Mouse (Mus musculus): Measurements from ENCODE around the gene Gm128. TPM values are rescaled to one million over a fixed set of nuclear protein-coding genes. Genes with fewer than 3 reads are reported as not detected.

Gene Gm128
- polyA plus RNA-seq, 1 experiment = 0.04 TPM

DNA sequence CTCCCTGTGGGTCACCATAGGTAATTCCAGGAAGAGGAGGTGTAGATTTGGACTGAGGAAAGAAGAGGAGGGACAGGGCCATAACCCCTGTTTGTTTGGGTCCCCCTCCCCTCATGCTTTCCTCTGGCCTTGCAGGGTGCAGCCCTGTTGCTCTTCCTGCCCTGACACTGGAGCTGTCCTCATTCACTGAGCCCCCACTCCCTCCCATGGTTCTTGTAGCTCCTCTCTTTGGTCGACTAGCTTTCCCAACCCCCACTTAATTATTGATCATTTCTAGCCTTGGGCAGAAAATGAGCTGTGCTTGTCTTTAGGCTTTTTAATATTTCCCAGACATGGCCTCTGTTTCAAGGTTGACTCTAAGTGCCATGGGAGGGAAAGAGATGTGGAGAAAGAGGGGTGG, 42.7 kb upstream of the Gm128 start:
- peak overlapping the region; percentile 84 for H3K4me3 ChIP-seq

DNA sequence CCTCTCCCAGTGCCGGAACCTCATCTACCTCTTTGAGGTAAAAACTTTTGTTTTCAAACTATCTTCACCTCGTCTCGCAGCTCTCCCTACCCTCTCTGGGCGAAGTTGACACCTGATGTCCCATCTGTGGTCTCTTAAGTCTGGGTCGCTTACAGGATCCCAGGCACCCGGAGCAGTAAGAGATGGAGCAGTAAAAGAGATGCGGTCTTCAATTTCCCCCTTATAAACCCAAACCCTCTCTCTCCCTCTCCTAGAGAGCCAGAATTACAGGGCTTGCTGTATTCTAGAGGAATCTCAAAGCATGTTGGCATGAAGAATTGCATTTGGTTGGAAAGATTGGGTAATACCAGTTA, 42.2 kb upstream of the Gm128 start:
- Histone ChIP-seq H3K4me3 (peak overlapping the region; percentile 84), H3K27me3 (ENCODE audit: control insufficient read depth, insufficient read depth, insufficient read length) (no peaks in the 10 kb centered on the region), H3ac (ENCODE audit: control insufficient read depth, insufficient read length) (peak overlapping the region; percentile 71), H3K4me2 (ENCODE audit: low read depth) (peak overlapping the region; percentile 94), H3K36me3 (ENCODE audit: control insufficient read depth, insufficient read depth) (no peaks in the 10 kb centered on the region), H3K79me2 (ENCODE audit: control insufficient read depth, insufficient read depth) (peaks cover 25% of the 10 kb centered on the region)
- TF ChIP-seq SRF (IDR thresholded peaks at IDR 0.05; ENCODE audit: control insufficient read depth, insufficient read length, low read depth) (no peak), MAX (IDR thresholded peaks at IDR 0.05; ENCODE audit: low read depth) (no peak)

More for the DNA sequence above, 42.7 kb upstream of the Gm128 start:
- Histone ChIP-seq H3K4me2 (ENCODE audit: low read depth) (peak overlapping the region; percentile 94), H3ac (ENCODE audit: control insufficient read depth, insufficient read length) (peak overlapping the region; percentile 71), H3K79me2 (ENCODE audit: control insufficient read depth, insufficient read depth) (peaks cover 20% of the 10 kb centered on the region), H3K36me3 (ENCODE audit: control insufficient read depth, insufficient read depth) (no peaks in the 10 kb centered on the region), H3K27me3 (ENCODE audit: control insufficient read depth, insufficient read depth, insufficient read length) (no peaks in the 10 kb centered on the region)
- TF ChIP-seq USF1 (IDR thresholded peaks at IDR 0.05; ENCODE audit: low read depth) = no peak
- no peak for TF ChIP-seq MYOD1 (IDR thresholded peaks at IDR 0.05; ENCODE audit: control insufficient read depth in 1 of 3, insufficient read length in 2 of 3, low read depth in 2 of 3)
- TF ChIP-seq CEBPB (IDR thresholded peaks at IDR 0.05; ENCODE audit: insufficient read depth, poor library complexity, severe bottlenecking) = no peak
- no peak for TF ChIP-seq MAX (IDR thresholded peaks at IDR 0.05; ENCODE audit: low read depth)
- no peak for TF ChIP-seq MYOG (IDR thresholded peaks at IDR 0.05; ENCODE audit: control insufficient read depth in 1 of 3, insufficient read depth in 1 of 3, insufficient read length in 2 of 3, low read depth in 2 of 3)
- TF ChIP-seq SRF (IDR thresholded peaks at IDR 0.05; ENCODE audit: control insufficient read depth, insufficient read length, low read depth) = no peak
- no peak for TF ChIP-seq POLR2AphosphoS2 (IDR thresholded peaks at IDR 0.05; ENCODE audit: insufficient read length, low read depth)
- TF ChIP-seq E2F4 (IDR thresholded peaks at IDR 0.05; ENCODE audit: insufficient read depth) = no peak
- TF ChIP-seq REST (IDR thresholded peaks at IDR 0.05; ENCODE audit: insufficient read depth, insufficient read length) = no peak

DNA sequence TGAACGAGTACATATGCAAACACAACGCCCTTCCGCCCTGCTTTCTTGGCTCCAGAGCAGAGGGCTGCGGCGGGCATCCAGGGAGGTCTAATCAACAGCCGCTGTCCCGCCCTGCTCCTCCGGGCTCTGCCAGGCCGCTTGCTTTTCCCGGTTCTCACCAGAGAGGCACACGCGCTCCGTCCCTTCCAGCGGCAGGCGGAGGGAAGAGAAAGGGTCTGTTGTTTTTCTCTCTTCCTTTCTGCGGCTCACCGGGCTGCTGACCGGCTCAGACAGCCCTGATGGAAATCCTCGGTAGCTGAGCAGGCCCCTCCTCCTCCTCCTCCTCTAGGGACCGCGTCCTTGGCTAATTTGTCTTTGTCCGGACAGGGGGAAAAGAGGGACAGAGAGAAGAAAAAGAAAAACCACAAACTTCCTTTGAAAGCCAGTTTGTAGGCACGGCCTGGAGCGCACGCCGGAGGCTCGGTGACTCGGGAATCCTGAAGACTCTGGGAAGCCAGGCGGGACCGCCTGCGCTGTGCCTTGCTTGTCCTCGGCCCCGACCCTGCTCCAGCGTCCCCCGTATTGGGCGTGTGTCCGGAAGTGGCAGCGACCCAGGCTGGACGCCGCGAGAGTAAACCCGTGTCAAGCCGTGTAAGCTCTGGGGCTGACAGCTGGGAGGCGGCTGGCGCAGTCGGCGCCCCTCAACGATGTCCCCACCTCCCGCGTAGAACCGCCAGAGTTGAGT, 41.6 kb upstream of the Gm128 start:
- peak overlapping the region; percentile 84 for H3K4me3 ChIP-seq
- TF ChIP-seq MYOD1 (IDR thresholded peaks at IDR 0.05; ENCODE audit: control insufficient read depth in 1 of 3, insufficient read length in 2 of 3, low read depth in 2 of 3) (peak in 2 of 3 experiments; percentile 64 to 87), MYOG (IDR thresholded peaks at IDR 0.05; ENCODE audit: control insufficient read depth in 1 of 3, insufficient read depth in 1 of 3, insufficient read length in 2 of 3, low read depth in 2 of 3) (peak; percentile 16 to 81 (median 70)), CEBPB (IDR thresholded peaks at IDR 0.05; ENCODE audit: insufficient read depth, poor library complexity, severe bottlenecking) (no peak), POLR2A (IDR thresholded peaks at IDR 0.05; ENCODE audit: insufficient read length, low read depth) (peak; percentile 74), SRF (IDR thresholded peaks at IDR 0.05; ENCODE audit: control insufficient read depth, insufficient read length, low read depth) (no peak), TCF3 (IDR thresholded peaks at IDR 0.05; ENCODE audit: insufficient read length, low read depth) (no peak), POLR2AphosphoS2 (IDR thresholded peaks at IDR 0.05; ENCODE audit: insufficient read length, low read depth) (peak; percentile 62)
- H3K27me3 ChIP-seq (ENCODE audit: control insufficient read depth, insufficient read depth, insufficient read length) = no peaks in the 10 kb centered on the region
- H3K79me2 ChIP-seq (ENCODE audit: control insufficient read depth, insufficient read depth) = peaks cover 30% of the 10 kb centered on the region
- peak overlapping the region; percentile 94 for H3K4me2 ChIP-seq (ENCODE audit: low read depth)
- H3ac ChIP-seq (ENCODE audit: control insufficient read depth, insufficient read length) = peak overlapping the region; percentile 71
- H3K36me3 ChIP-seq (ENCODE audit: control insufficient read depth, insufficient read depth) = no peaks in the 10 kb centered on the region

DNA sequence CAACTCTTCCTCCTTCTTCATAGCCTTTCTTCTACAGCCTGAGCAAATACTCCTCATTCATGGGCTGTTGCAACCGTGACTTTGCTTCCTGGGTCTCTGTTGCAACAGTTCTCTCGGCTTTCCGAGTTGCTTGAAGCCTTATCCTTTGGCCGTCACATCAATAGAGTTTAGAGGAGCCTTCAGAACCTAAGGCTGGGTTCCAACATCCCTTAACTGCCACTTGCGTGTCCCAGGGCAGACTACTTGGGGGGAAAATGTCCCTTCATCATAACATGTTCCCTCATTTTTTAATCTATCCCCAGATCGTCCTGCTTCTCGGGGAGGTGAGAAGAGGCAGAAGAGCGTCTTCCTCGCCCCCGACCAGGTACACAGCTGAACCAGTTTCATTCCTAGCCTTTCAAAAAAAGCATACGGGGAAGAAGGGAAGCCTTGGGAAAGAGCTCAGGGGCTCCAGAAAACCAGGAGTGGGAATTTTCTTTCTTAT, 41.0 kb upstream of the Gm128 start:
- Histone ChIP-seq H3K36me3 (ENCODE audit: control insufficient read depth, insufficient read depth) (no peaks in the 10 kb centered on the region), H3K4me2 (ENCODE audit: low read depth) (peak overlapping the region; percentile 94), H3K4me3 (peak overlapping the region; percentile 84), H3K79me2 (ENCODE audit: control insufficient read depth, insufficient read depth) (peaks cover 30% of the 10 kb centered on the region), H3K27me3 (ENCODE audit: control insufficient read depth, insufficient read depth, insufficient read length) (no peaks in the 10 kb centered on the region), H3ac (ENCODE audit: control insufficient read depth, insufficient read length) (peak overlapping the region; percentile 71)
- no peak for TF ChIP-seq MAX (IDR thresholded peaks at IDR 0.05; ENCODE audit: low read depth)
- peak; percentile 67; the same call in 1 of the 2 replicates for TF ChIP-seq CEBPB (IDR thresholded peaks at IDR 0.05; ENCODE audit: insufficient read depth, poor library complexity, severe bottlenecking)

DNA sequence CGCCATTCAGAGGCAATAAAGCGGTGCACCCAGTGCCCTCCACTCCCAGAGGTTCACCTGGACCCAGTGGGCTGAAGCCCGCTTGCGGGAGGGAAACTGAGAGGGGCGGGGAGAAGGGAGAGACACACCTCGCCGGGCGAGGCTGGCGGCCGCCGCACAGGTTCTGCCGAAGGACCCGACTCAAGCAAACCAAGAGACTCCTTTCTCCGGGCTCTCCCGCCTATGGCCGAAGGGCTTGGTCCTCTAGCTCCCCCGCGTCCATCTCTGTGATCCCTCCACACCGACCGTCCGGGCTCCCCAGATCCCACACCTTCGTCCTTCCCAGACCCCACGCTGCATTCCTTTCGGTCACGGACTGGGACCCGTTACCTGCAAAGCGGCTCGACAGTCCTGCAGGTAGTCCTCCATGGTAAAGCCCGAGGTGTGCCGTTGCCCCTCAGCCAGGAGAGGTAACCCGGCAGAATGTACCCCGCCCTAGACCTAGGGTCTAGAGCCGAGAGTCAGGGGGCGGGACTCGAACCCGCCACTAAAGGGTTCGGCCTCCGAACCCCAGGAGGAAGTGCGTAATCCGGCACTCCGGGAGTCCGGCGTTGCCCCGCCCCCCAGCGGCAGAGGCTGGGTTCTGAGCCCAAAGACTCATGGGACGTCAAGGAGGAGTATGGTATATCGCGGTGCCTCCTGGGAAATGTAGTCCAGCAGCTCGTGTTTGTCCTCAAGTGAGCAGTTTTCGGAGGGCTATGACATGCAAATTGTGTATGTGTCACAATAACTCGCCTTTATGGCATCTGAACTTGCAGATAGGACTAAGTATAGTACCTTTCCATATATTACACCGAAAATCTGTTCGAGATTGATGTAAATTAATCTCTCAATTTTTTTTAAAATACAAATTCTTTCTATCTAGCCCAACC, 40.1 kb upstream of the Gm128 start, which contains the start of the genes Mindy1 and Prune1:
Gene Mindy1, plus strand, starts transcription at position 130 of the 911 bp plus-strand sequence.
Gene Prune1, minus strand, starts transcription at position 861 of the 911 bp plus-strand sequence.
- Histone ChIP-seq H3ac (ENCODE audit: control insufficient read depth, insufficient read length) (peak within 1 kb of the TSS; percentile 71), H3K4me3 (peak within 1 kb of the TSS; percentile 84), H3K27me3 (ENCODE audit: control insufficient read depth, insufficient read depth, insufficient read length) (no peaks in the 10 kb centered on the region), H3K4me2 (ENCODE audit: low read depth) (peak within 1 kb of the TSS; percentile 94), H3K36me3 (ENCODE audit: control insufficient read depth, insufficient read depth) (no peaks in the 10 kb centered on the region), H3K79me2 (ENCODE audit: control insufficient read depth, insufficient read depth) (peaks cover 30% of the 10 kb centered on the region)
- TF ChIP-seq USF1 (IDR thresholded peaks at IDR 0.05; ENCODE audit: low read depth) (no peak), MYOG (IDR thresholded peaks at IDR 0.05; ENCODE audit: control insufficient read depth in 1 of 3, insufficient read depth in 1 of 3, insufficient read length in 2 of 3, low read depth in 2 of 3) (peak in 1 of 3 experiments; percentile 13), MYOD1 (IDR thresholded peaks at IDR 0.05; ENCODE audit: control insufficient read depth in 1 of 3, insufficient read length in 2 of 3, low read depth in 2 of 3) (no peak), REST (IDR thresholded peaks at IDR 0.05; ENCODE audit: insufficient read depth, insufficient read length) (no peak), POLR2AphosphoS2 (IDR thresholded peaks at IDR 0.05; ENCODE audit: insufficient read length, low read depth) (peak; percentile 90), TCF12 (IDR thresholded peaks at IDR 0.05; ENCODE audit: insufficient read depth, poor library complexity, severe bottlenecking) (no peak), POLR2A (IDR thresholded peaks at IDR 0.05; ENCODE audit: insufficient read length, low read depth) (peak; percentile 64), MAX (IDR thresholded peaks at IDR 0.05; ENCODE audit: low read depth) (no peak), CEBPB (IDR thresholded peaks at IDR 0.05; ENCODE audit: insufficient read depth, poor library complexity, severe bottlenecking) (0 out of 2 replicates have a peak, but pooled peaks have one; percentile 3), TCF3 (IDR thresholded peaks at IDR 0.05; ENCODE audit: insufficient read length, low read depth) (no peak), E2F4 (IDR thresholded peaks at IDR 0.05; ENCODE audit: insufficient read depth) (no peak), SRF (IDR thresholded peaks at IDR 0.05; ENCODE audit: control insufficient read depth, insufficient read length, low read depth) (peak; percentile 10)
